Mouse (Mus musculus) heart, embryonic 11.5 days (tissue): ENCODE results near the gene Birc2. TPM values are rescaled to one million over a fixed set of nuclear protein-coding genes. Genes with fewer than 3 reads are reported as not detected.
A peak's percentile ranks its signal among the peaks of the same experiment; 100 is the strongest.

Experiments used
- ATAC-seq: fragments of 200-750 bp; cut with Nextera tagmentation; replicated peaks from 2 replicates; pipeline ENCODE4 v1.8.0; 2017; ENCODE audit warnings: moderate library complexity; ENCODE audit not compliant: insufficient number of reproducible peaks, low FRiP score, low TSS enrichment
- H3K27ac ChIP-seq: fragments of 300-500 bp; sonication (generic); 2 replicates; pipeline ENCODE4 v1.5.1; 2014; ENCODE audit warnings: mild to moderate bottlenecking, low read depth, low read length
- H3K27me3 ChIP-seq: fragments of 300-500 bp; sonication (generic); 2 replicates; pipeline ENCODE4 v1.6.1; 2014; ENCODE audit warnings: mild to moderate bottlenecking, low read length, mixed read lengths; ENCODE audit not compliant: control insufficient read depth, insufficient read depth
- H3K36me3 ChIP-seq: fragments of 300-500 bp; sonication (generic); 2 replicates; pipeline ENCODE4 v1.6.1; 2014; ENCODE audit warnings: mild to moderate bottlenecking, low read length, moderate library complexity, mixed read lengths; ENCODE audit not compliant: control insufficient read depth, insufficient read depth
- H3K4me1 ChIP-seq: fragments of 300-500 bp; sonication (generic); 2 replicates; pipeline ENCODE4 v1.6.1; 2014; ENCODE audit warnings: low read length; ENCODE audit not compliant: control insufficient read depth, insufficient read depth
- H3K4me2 ChIP-seq: fragments of 300-500 bp; sonication (generic); 2 replicates; pipeline ENCODE4 v1.6.1; 2014; ENCODE audit warnings: mild to moderate bottlenecking, moderate library complexity
- H3K4me3 ChIP-seq: fragments of 300-500 bp; sonication (generic); 2 replicates; pipeline ENCODE4 v1.5.1; 2014; ENCODE audit warnings: low read depth, low read length
- H3K9ac ChIP-seq: fragments of 300-500 bp; sonication (generic); 2 replicates; pipeline ENCODE4 v1.6.1; 2014; ENCODE audit warnings: mild to moderate bottlenecking, low read depth, low read length, moderate library complexity
- H3K9me3 ChIP-seq: fragments of 300-500 bp; sonication (generic); replicated peaks from 2 replicates; pipeline ENCODE4 v1.6.1; 2016; ENCODE audit warnings: low read length; ENCODE audit not compliant: control insufficient read depth
- WGBS: fragments of 180-500 bp; shearing (Covaris S2); extraction: QIAGEN DNeasy Blood & Tissue Kit; methylation state at CpG from one replicate; pipeline ENCODE4 v1.1.7; 2014; ENCODE audit not compliant: insufficient replicate concordance; 5-methylcytosine and 5-hydroxymethylcytosine counted together
- polyA plus RNA-seq: library from polyadenylated mRNA; unstranded; fragments of >200 nt; fragmentation: Nextera tagmentation; extraction: Ambion mirVana; gene quantifications from 2 replicates; pipeline ENCODE4 v1.2.1, GENCODE M21; 2014

The Birc2 gene
- polyA plus RNA-seq, 1 experiment from 2014 or later, result 28.1 TPM

DNA sequence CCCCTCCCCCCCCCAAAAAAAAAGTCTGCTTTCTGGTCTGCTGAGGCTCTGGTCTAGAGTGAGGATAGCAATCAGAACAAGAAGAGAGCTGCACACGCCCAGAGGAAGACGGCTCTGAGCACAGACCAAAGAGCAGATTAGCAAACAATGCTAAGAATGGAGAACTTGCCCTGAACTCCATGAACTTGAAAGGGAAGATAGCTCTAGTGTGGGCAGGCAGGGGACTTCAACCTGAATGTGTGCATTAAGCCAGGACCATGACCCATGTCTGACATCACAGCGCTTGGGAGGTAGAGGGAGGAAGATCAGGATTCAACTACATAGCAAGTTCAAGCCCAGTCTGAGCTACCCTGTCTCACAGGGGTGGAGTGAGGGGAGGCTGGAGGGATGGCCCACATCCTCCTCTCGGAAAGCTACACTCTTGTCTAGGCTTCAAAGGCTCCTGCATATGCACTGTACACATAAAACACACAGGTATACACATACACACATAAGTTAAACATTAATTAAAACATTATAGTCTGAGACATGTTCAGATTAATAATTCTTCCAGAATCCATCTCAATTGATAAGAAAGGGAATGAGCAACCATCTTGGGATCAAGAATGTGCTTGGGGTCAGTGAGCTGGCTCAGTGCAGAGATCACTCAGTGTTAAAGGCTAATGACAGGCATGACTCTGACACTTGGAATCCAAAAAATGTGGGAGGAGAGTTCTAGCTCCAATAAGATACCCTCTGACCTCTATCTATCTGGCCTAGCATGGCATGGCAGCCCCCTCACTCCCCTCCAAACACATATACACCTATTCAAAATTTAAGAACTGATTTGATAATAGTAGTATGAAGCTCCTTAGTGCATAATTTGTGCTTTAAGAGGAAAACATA is 15.7 kb upstream of the Birc2 start:
- Histone ChIP-seq H3K4me2 (no peak overlapping the region), H3K27me3 (no peaks in the 10 kb centered on the region), H3K4me1 (0 out of 2 replicates have a peak, but pooled peaks cover 2% of the 10 kb centered on the region), H3K36me3 (no peaks in the 10 kb centered on the region), H3K9ac (no peak overlapping the region), H3K27ac (no peak overlapping the region), H3K4me3 (no peak overlapping the region), H3K9me3 (no peaks in the 10 kb centered on the region)
- ATAC-seq, result no peak; the same call in 1 of the 2 replicates
- WGBS, result 47% methylated on average over 4 of the region's 4 CpGs

DNA sequence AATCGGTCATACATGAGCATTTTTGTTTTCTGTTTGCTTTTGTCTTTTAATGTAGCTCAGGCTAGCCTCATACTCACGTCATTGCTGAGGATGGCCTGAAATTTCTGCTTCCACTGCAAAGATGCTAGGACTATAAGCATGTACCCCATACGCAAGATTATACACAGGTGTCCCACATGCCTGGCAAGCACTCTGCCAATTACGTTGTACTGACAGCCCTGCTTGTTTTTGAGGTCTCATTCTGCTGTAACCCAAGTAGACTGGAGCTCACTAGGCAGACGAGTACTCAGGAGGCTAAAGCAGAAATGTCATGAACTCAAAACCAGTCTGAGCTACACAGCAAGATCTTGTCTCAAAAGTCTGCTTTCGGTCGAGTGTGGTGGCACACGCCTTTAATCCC is 15.0 kb upstream of the Birc2 start:
- no peaks in the 10 kb centered on the region for H3K36me3 ChIP-seq
- no peak overlapping the region for H3K4me3 ChIP-seq
- H3K4me2 ChIP-seq, result no peak overlapping the region
- H3K4me1 ChIP-seq, result 0 out of 2 replicates have a peak, but pooled peaks cover 2% of the 10 kb centered on the region
- WGBS, result 85% methylated on average over 8 of the region's 8 CpGs
- H3K9ac ChIP-seq, result no peak overlapping the region
- H3K9me3 ChIP-seq, result no peaks in the 10 kb centered on the region
- no peak for ATAC-seq
- H3K27ac ChIP-seq, result no peak overlapping the region
- H3K27me3 ChIP-seq, result no peaks in the 10 kb centered on the region

DNA sequence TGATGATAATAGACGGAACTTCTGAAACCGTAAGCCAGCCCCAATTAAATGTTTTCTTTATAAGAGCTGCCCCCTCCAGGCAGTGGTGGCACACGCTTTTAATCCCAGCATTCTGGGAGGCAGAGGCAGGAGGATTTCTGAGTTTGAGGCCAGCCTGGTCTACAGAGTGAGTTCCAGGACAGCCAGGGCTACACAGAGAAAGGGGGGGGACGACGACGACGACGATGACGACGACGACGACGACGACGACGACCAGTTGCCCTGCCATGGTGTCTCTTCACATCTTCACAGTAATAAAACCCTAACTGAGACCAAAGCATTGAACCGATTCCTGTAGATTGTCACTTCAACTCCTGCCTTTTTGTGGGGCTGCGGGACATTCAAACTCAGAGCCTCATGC is 11.3 kb upstream of the Birc2 start:
- Histone ChIP-seq H3K4me1 (0 out of 2 replicates have a peak, but pooled peaks cover 7% of the 10 kb centered on the region), H3K9me3 (no peaks in the 10 kb centered on the region), H3K36me3 (no peaks in the 10 kb centered on the region), H3K27ac (no peak overlapping the region), H3K4me2 (no peak overlapping the region), H3K4me3 (no peak overlapping the region), H3K27me3 (no peaks in the 10 kb centered on the region), H3K9ac (no peak overlapping the region)
- no peak for ATAC-seq
- 86% methylated on average over 18 of the region's 18 CpGs for whole genome bisulfite sequencing

DNA sequence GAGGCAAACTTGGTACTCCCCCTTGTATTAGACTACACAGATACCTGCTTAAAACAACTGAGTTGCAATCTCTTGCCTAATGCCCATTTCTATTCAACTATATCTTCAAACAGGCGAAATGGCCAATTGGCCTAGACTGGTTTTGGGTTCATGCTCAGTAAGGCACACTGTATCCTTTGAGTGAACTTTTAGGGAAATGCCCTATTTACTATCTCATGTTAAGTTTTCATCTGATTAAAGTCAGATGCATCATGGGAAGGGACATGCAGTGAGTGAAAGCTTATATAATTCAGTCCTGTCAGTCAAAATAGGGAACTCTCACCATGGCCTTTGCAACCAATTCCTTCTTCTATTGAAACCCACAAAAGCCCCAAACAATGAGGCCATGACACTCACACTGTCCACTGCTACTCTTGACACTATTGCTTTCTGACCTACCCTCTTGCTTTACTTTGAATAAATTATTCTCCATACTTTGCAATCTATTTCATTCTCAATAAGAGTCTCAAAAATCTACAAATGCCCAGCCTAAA is 9.9 kb upstream of the Birc2 start:
- Histone ChIP-seq H3K4me3 (no peak overlapping the region), H3K4me1 (0 out of 2 replicates have a peak, but pooled peaks cover 5% of the 10 kb centered on the region), H3K27me3 (no peaks in the 10 kb centered on the region), H3K36me3 (no peaks in the 10 kb centered on the region), H3K4me2 (no peak overlapping the region), H3K27ac (no peak overlapping the region), H3K9me3 (no peaks in the 10 kb centered on the region), H3K9ac (no peak overlapping the region)
- WGBS, result 72% methylated on average over 1 of the region's 1 CpGs
- ATAC-seq, result no peak

DNA sequence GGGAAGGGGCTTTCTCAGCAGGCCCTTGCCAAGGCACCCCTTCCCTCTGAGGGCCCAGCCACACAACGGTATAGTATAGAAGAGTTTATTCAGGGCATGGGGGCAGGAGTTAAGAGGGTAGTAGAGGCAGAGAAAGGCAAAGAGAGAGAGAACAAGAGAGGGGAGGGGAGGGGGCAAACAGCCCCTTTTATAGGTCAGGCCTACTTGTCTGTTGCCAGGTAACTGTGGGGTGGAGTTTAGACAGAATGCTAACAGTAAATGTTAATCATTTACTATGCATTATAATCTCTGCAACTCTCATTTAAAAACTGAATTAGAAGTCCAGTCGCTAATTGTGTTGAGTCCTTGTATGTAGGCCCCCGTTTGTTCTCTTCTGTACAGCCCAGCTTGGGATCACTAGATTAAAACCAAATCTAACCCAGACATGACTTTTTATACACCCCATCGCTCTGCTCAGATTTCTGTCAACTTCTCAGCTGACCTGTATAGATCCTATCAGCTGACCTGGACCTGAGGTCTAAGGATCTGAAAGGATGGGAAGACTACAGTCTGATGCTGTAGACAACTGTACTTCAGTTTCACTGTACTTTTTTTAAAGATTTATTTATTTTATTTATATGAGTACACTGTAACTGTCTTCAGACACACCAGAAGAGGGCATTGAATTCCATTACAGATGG is 8.5 kb upstream of the Birc2 start:
- Histone ChIP-seq H3K27me3 (no peaks in the 10 kb centered on the region), H3K9ac (no peak overlapping the region), H3K27ac (no peak overlapping the region), H3K9me3 (no peaks in the 10 kb centered on the region), H3K36me3 (no peaks in the 10 kb centered on the region), H3K4me2 (no peak overlapping the region), H3K4me3 (no peak overlapping the region), H3K4me1 (0 out of 2 replicates have a peak, but pooled peaks cover 5% of the 10 kb centered on the region)
- no peak for ATAC-seq
- WGBS, result 82% methylated on average over 4 of the region's 4 CpGs

DNA sequence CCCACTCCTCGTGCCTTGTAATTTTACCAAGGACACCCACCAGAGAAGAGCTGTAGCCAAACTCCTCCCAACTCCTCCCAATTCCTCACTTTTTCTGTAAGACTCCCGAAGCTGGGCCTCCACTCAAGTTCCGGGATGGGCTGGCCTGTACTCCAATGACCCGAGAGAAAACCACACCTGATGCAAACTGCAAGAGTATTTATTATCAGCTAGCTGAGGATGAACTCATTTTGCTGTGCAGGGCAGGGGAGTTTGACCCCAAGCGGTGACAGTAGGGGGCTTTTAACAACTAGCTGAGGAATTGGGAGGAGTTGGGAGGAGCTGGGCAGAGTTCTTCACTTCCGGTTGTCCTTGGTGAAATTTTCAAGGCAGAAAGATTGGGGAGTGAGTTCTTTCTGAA is 4.4 kb upstream of the Birc2 start:
- Histone ChIP-seq H3K4me2 (no peak overlapping the region), H3K27me3 (no peaks in the 10 kb centered on the region), H3K4me1 (0 out of 2 replicates have a peak, but pooled peaks cover 5% of the 10 kb centered on the region), H3K4me3 (no peak overlapping the region), H3K27ac (no peak overlapping the region), H3K9me3 (no peaks in the 10 kb centered on the region), H3K36me3 (no peaks in the 10 kb centered on the region), H3K9ac (no peak overlapping the region)
- no peak for ATAC-seq
- 61% methylated on average over 6 of the region's 6 CpGs for WGBS

DNA sequence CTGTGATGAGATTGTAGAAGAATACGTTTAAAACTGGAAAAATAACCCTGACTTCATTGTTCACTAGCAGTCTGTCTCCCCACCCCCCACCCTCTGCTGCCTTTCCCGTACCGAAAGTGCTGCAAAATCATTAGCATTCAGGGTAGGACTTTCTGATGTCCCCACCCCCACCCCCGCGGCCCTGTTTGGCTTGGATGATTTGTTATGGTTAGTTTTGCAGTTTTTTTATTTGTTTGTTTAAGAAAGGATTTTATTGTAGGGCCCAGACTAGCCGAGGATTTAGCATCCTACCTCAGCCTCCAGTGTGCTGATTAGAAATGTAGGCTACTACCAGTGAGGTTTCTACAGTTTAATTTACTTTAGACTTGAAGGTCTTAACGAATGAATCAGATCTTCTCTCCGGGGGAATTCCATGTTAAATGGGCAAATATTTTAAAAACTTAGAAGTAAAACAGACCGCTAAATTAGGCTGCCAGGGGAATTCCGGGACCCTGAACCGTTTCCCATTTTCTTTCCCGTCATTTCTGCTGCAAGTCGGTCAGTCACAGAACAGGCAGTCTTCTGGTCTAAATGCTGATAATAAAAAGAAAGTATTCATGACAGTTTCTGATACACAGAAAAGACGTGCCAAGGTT is 1.1 kb upstream of the Birc2 start:
- peak overlapping the region; percentile 99 for H3K27ac ChIP-seq
- peak overlapping the region; percentile 73 for H3K4me3 ChIP-seq
- peak overlapping the region; percentile 77 for H3K4me2 ChIP-seq
- H3K9me3 ChIP-seq, result no peaks in the 10 kb centered on the region
- peak overlapping the region; percentile 95 for H3K9ac ChIP-seq
- ATAC-seq, result no peak
- H3K27me3 ChIP-seq, result no peaks in the 10 kb centered on the region
- 22% methylated on average over 14 of the region's 14 CpGs for WGBS
- H3K36me3 ChIP-seq, result no peaks in the 10 kb centered on the region
- no peaks in the 10 kb centered on the region for H3K4me1 ChIP-seq

DNA sequence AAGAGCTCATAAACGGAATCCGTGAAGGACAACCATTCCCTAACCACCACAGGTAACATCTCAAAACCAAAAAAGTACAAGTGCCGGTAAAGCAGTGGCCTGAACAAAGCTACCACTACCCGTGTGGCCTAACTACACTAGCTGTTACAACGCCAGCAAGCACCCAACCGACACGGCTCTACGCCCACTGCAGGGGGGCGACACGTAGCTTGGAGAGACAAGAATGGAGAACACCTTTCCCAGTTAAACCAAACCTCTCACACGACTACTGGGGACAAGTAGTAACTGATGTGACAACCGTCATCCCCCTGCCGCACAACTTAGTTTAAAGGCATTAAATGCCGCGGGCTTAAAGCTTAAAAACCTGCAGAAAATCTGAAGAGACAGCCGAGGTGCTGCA is 533 bp downstream of the Birc2 start:
- 0 out of 2 replicates have a peak, but pooled peaks have one; percentile 48 for ATAC-seq
- Histone ChIP-seq H3K4me1 (no peaks in the 10 kb centered on the region), H3K9me3 (no peaks in the 10 kb centered on the region), H3K36me3 (peaks cover 2% of the 10 kb centered on the region; the same call in 1 of the 2 replicates), H3K27ac (peak overlapping the region; percentile 99), H3K4me2 (peak overlapping the region; percentile 77), H3K4me3 (peak overlapping the region; percentile 73), H3K9ac (peak overlapping the region; percentile 95), H3K27me3 (no peaks in the 10 kb centered on the region)
- WGBS, result under 1% methylated on average over 16 of the region's 16 CpGs
